Mouse (Mus musculus): Measurements from ENCODE around the gene Vps18. TPM values are rescaled to one million over a fixed set of nuclear protein-coding genes. Genes with fewer than 3 reads are reported as not detected.

Vps18 gene
- total RNA-seq, 1 experiment from 2014 or later, result 14.8 TPM

DNA sequence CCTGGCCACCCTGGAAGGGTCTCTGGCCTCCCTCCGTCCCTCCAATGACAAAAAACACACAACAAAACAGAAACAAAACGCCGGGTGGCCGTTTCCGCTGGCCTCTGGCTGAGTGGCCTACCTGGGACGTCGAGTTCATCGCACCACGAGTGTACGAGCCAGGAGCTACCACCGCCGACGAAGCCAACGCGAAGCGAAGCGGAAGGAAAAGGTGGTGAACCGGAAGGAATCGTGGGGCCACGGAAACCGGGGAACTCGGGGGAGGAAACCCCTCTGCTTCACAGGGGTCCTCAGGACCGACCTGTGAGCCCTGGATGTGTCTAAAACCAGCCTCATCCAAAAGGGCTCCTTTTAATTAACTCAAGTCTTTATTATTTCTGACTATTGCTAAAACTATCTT is 10.7 kb upstream of the Vps18 start:
- no peak for ATAC-seq (replicated peaks in 1 of 2; ENCODE audit: insufficient read depth in 1 of 2, low FRiP score in 2 of 2, low TSS enrichment in 1 of 2, low read depth in 1 of 2, poor library complexity in 2 of 2, severe bottlenecking in 2 of 2)

DNA sequence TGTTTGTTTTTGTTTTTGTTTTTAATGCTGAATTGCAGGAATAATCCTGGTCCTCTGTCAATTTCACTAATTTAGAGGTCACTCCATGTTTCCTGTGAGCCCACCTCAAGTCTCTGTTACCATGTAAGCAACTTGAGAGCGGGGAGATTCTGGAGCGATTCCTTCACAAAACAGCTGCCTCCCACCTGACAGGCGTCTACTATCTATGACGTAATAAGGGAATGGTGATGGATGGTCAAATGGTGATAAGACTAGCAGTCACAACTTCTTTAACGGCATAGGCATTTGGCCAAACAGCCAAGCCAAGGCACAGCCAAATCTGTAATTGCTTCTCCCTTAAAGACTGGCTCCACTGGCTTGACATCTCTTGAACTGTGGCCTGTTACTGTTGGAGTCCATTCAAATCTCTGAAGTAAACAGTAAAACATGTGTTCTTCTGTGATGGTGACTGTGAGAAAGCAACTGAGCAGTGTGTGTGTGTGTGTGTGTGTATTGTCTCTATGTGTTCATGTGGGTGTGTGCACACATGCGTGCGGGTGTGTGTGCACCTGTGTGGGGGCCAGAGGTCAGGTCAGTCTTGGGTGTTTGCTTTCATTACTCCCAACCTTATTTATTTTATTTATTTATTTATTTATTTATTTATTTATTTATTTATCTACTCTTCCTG is 6.5 kb upstream of the Vps18 start:
- no peak for ATAC-seq (replicated peaks in 1 of 2; ENCODE audit: insufficient read depth in 1 of 2, low FRiP score in 2 of 2, low TSS enrichment in 1 of 2, low read depth in 1 of 2, poor library complexity in 2 of 2, severe bottlenecking in 2 of 2)

DNA sequence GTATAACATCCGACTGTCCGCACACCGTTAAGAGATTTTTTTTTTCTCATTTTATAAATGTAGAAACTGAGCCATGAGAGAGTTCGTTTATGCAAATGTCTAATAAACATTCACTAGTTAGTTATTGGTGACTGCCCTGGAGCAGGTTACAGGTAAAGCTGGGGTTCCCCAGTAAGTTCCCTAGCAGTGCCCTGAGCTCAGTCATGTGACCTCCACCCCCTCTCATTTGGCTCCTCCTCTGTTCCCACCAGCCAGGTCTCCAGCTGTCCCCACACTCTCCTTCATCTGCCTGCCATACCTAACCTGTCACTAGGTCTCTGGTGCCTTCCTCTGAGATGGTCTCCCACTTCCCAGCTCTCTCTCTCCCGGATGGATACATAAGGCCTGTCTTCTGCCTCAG is 1.2 kb upstream of the Vps18 start:
- no peak for ATAC-seq (replicated peaks in 1 of 2; ENCODE audit: insufficient read depth in 1 of 2, low FRiP score in 2 of 2, low TSS enrichment in 1 of 2, low read depth in 1 of 2, poor library complexity in 2 of 2, severe bottlenecking in 2 of 2)

DNA sequence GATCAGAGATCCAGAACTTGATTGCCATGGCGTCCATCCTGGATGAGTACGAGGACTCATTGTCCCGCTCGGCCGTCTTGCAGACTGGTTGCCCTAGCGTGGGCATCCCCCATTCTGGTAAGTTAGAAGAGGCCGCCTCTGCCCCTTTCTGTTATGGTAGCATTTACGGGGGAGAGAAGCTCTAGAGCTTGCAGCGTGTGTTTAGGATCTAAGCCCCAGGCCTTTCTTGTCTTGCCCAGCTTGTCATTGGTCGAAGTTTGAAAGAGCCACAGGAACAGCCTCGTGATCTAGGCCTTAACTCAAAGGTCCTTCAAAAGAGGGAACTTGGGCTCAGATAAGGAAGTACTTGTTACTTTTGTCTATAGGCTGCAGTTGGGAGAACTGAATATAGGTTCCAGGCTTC is 475 bp downstream of the Vps18 start:
- peak; percentile 55 to 59 for ATAC-seq (replicated peaks in 1 of 2; ENCODE audit: insufficient read depth in 1 of 2, low FRiP score in 2 of 2, low TSS enrichment in 1 of 2, low read depth in 1 of 2, poor library complexity in 2 of 2, severe bottlenecking in 2 of 2)

DNA sequence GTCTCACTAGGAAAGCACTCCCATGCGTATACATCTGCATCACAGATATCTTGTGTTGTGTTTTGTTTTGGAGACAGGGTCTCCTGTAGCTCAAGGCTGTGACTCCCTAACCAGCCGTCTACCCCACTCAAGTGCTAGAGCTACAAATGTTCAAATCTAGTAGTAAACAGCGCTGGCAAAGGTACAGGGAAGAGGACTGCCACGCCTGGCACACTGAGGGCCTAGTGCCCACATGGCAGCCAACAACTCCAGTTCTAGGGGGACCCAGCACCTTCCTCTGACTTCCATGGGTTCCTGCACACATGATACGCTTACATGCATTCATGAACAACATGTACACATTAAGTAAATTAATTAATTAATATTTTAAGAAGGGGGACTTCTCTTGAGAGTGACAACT is 3.7 kb downstream of the Vps18 start:
- ATAC-seq (replicated peaks in 1 of 2; ENCODE audit: insufficient read depth in 1 of 2, low FRiP score in 2 of 2, low TSS enrichment in 1 of 2, low read depth in 1 of 2, poor library complexity in 2 of 2, severe bottlenecking in 2 of 2), result no peak

DNA sequence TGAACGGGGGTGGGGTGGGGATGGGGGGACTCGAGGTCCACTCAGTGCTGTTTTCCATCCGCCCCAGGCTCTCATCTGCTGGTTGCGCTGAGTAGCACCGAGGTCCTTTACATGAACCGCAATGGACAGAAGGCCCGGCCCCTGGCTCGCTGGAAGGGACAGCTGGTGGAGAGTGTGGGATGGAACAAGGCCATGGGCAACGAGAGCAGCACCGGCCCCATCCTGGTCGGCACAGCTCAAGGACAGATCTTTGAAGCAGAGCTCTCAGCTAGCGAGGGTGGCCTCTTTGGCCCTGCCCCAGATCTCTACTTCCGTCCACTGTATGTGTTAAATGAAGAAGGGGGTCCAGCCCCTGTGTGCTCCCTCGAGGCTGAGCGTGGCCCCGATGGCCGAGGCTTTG is 4.3 kb downstream of the Vps18 start:
- ATAC-seq (replicated peaks in 1 of 2; ENCODE audit: insufficient read depth in 1 of 2, low FRiP score in 2 of 2, low TSS enrichment in 1 of 2, low read depth in 1 of 2, poor library complexity in 2 of 2, severe bottlenecking in 2 of 2), result no peak

DNA sequence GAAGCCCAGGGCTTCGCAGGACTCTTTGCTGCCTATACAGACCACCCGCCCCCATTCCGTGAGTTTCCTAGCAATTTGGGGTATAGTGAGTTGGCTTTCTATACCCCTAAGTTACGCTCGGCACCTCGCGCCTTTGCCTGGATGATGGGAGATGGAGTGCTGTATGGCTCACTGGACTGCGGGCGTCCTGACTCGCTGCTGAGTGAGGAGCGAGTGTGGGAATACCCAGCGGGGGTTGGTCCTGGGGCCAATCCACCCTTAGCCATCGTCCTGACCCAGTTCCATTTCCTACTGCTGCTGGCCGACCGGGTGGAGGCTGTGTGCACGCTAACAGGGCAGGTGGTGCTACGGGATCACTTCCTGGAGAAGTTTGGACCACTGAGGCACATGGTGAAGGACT is 4.8 kb downstream of the Vps18 start:
- no peak for ATAC-seq (replicated peaks in 1 of 2; ENCODE audit: insufficient read depth in 1 of 2, low FRiP score in 2 of 2, low TSS enrichment in 1 of 2, low read depth in 1 of 2, poor library complexity in 2 of 2, severe bottlenecking in 2 of 2)

DNA sequence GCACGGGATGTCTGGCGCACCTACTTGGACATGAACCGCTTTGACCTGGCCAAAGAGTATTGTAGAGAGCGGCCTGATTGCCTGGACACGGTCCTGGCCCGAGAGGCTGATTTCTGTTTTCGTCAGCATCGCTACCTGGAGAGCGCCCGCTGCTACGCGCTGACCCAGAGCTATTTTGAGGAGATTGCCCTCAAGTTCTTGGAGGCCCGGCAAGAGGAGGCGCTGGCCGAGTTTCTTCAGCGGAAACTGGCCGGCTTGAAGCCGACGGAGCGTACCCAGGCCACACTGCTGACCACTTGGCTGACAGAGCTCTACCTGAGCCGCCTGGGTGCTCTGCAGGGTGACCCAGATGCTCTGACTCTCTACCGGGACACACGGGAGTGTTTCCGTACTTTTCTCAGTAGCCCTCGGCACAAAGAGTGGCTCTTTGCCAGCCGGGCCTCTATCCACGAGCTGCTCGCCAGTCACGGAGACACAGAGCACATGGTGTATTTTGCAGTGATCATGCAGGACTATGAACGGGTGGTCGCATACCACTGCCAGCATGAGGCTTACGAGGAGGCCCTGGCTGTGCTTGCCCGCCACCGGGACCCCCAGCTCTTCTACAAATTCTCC is 5.3 kb downstream of the Vps18 start:
- ATAC-seq (replicated peaks in 1 of 2; ENCODE audit: insufficient read depth in 1 of 2, low FRiP score in 2 of 2, low TSS enrichment in 1 of 2, low read depth in 1 of 2, poor library complexity in 2 of 2, severe bottlenecking in 2 of 2), result no peak

DNA sequence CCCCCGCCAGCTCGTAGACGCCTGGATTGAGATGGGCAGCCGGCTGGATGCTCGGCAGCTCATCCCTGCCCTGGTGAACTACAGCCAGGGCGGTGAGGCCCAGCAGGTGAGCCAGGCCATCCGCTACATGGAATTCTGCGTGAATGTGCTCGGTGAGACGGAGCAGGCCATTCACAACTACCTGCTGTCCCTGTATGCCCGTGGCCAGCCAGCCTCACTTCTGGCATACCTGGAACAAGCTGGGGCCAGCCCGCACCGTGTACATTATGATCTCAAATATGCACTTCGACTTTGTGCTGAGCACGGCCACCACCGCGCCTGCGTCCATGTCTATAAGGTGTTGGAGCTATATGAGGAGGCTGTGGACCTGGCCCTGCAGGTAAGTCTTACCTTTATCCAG is 5.9 kb downstream of the Vps18 start:
- no peak for ATAC-seq (replicated peaks in 1 of 2; ENCODE audit: insufficient read depth in 1 of 2, low FRiP score in 2 of 2, low TSS enrichment in 1 of 2, low read depth in 1 of 2, poor library complexity in 2 of 2, severe bottlenecking in 2 of 2)

DNA sequence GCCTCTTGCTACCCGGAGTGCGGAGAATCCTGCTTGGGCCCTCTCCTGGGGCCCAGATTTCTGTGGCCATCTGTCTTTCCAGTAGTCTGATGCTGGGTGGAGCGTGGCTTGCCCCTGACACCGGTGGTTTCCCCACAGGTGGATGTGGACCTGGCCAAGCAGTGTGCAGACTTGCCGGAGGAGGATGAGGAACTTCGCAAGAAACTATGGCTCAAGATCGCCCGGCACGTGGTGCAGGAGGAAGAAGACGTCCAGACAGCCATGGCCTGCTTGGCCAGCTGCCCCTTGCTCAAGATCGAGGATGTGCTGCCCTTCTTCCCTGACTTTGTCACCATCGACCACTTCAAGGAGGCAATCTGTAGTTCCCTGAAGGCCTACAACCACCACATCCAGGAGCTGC is 8.2 kb downstream of the Vps18 start:
- no peak for ATAC-seq (replicated peaks in 1 of 2; ENCODE audit: insufficient read depth in 1 of 2, low FRiP score in 2 of 2, low TSS enrichment in 1 of 2, low read depth in 1 of 2, poor library complexity in 2 of 2, severe bottlenecking in 2 of 2)

DNA sequence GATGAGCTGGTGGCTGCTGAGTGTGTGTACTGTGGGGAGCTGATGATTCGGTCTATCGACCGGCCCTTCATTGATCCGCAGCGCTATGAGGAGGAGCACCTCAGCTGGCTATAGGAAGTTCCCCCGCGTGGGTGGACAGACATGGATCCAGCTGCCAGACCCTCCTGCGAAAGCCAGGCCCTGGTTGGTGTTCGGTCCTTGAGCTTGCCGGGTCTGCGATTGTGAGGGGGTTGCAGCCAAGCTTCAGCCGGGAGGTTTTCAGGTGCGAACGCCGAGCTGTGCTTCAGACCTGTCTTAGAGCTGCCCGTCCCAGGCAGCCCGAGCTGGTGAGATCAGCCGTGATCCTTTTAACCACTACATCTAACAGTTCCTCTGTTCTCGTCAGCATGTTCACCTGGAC is 9.0 kb downstream of the Vps18 start:
- no peak for ATAC-seq (replicated peaks in 1 of 2; ENCODE audit: insufficient read depth in 1 of 2, low FRiP score in 2 of 2, low TSS enrichment in 1 of 2, low read depth in 1 of 2, poor library complexity in 2 of 2, severe bottlenecking in 2 of 2)

DNA sequence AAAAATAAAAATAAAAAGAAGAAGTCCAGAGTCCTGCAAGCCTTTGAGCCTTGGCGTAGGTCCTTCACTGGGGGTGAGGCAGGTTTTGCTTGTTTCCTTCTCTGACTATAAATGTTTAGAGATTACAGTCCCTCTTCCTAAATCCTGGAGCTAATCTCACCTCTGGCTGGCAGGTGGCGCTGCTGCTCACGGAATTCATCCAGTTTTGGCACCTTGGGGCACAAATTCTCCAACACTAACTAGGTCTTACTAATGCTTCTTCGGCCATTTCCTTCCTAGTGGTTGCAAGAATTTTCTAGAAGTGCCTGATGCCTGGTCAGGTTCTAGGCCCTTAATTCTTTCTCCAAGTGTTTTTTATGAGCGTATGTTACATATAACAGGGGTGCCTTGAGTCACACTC is 9.8 kb downstream of the Vps18 start:
- no peak for ATAC-seq (replicated peaks in 1 of 2; ENCODE audit: insufficient read depth in 1 of 2, low FRiP score in 2 of 2, low TSS enrichment in 1 of 2, low read depth in 1 of 2, poor library complexity in 2 of 2, severe bottlenecking in 2 of 2)

DNA sequence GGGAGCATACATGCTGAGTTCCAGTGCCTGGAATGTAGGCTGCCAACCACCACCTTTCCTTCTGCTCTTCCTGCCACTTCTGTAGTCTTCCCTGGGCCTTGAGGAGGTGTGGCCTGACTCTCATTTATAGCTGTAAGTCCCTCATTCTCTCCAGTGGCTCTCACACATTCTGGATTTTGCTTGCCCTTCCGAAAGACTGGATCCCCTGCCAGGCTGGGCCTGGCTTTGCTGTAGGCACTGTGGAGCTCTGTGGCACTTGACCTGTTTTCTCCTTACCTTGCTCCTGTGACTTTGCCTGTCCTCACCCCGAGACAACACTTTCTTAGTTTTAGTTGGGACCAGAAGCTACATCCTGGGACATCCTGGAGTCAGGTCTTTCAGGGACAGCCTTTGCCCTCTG is 10.3 kb downstream of the Vps18 start:
- ATAC-seq (replicated peaks in 1 of 2; ENCODE audit: insufficient read depth in 1 of 2, low FRiP score in 2 of 2, low TSS enrichment in 1 of 2, low read depth in 1 of 2, poor library complexity in 2 of 2, severe bottlenecking in 2 of 2), result no peak

DNA sequence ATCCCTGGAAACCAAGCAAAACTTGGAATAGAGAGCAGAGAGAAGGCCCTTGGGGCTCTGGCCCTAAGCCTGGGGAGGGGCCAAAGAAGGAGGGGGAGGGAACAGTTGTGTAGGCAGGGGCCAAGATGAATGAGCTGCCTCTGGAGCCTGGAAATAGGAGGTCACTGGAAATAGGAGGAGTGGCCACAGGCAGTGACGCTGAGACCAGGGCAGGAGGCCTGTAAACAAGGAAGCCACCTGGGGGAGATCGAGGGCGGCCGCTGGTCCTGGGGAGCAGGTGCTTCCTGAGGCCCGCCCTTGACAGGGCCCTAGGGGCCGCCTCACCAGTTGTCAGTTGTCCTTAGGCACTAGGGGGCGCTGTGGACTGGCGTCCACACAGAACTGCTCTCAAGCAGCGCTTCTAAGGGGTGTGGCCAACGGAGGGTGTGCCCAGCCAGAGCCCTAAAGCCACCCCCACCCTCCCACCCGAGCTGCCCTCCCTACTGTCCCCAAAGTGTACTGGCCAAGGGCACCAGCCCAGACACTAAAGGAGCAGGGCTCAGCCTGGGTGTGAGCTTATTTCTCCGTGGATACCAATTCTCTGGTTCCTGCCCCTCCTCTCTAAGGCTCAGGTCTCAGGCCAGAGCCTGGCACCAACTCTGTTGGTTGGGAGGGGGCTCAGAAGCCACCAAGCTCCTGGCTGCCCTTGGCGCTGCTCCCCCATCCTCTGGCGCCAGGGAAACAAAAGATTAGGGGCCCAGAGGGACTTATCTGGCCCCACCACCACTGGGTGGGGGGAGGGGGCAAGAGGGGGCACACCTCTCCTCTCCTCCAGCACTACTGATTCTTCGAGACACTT is 11.7 kb downstream of the Vps18 start:
- peak; percentile 87 to 94 for ATAC-seq (replicated peaks in 1 of 2; ENCODE audit: insufficient read depth in 1 of 2, low FRiP score in 2 of 2, low TSS enrichment in 1 of 2, low read depth in 1 of 2, poor library complexity in 2 of 2, severe bottlenecking in 2 of 2)

DNA sequence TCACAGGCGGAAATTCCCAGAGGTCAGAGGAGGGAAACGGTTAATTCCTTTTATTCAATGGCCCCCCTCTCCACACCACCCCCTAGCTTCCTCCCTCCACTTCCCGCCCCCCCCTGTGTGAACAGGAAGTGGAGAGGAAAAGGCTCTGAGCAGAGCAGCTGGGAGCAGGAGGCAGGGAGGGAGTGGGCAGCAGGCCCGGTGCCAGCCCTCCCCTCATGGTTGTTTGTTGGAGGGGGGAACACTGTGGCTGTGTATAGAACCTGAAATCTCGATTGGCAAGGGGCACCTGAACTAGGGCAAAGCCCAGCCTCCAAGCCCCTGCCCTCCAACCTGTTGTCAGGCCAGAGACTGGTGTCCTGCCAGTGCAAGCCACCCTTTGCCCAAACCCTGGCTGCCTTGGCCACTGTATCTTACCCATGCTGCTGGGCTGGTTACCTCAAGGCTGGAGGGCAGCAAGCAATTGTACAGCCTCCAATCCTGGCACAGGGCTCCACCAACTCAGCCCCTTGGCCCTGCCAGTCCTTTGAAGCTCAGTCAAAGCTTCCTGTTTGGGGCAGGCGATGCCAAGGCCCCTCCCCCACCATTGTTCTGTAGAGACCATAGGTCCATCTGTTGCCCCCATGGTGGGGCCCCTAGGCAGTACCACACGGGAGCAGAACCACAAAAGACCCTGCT is 12.4 kb downstream of the Vps18 start:
- no peak for ATAC-seq (replicated peaks in 1 of 2; ENCODE audit: insufficient read depth in 1 of 2, low FRiP score in 2 of 2, low TSS enrichment in 1 of 2, low read depth in 1 of 2, poor library complexity in 2 of 2, severe bottlenecking in 2 of 2)

DNA sequence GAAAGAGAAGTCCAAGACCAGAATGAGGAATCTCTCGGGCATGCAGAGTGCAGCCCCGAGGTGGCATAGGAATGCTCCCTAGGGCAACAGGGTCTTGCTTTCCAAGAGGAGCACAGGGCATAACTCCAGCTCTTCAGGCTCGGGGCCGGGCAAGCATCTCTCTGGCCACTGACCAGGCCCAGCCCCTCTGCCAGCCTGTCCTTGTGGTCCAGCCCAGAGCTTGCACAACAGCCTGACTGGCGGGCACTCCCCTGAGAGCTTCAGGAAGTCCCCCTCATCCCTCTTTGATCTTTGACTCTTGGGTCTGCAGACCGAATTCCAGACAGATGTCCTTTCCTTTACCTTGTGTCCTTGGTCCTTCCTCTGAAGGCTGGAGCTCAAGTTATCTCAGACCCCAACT is 14.3 kb downstream of the Vps18 start:
- no peak for ATAC-seq (replicated peaks in 1 of 2; ENCODE audit: insufficient read depth in 1 of 2, low FRiP score in 2 of 2, low TSS enrichment in 1 of 2, low read depth in 1 of 2, poor library complexity in 2 of 2, severe bottlenecking in 2 of 2)

DNA sequence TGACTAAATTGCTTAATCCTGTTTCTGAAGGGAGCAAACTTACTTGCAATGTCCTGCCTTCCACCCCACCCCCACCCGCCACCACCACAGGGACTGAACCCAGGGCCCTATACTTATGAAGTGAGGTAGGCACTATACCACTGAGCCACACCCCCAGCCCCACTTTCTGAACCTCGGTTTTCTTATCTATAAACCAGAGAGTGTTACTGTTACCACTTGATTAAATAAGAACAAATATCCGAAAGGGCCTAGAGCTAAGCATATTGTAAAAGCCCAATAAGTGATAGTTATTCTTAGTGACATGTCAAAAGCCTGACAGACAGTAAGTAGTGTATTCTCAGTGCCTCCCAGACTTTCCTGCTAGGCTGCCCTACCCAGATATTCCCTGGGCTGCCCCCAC is 15.9 kb downstream of the Vps18 start:
- ATAC-seq (replicated peaks in 1 of 2; ENCODE audit: insufficient read depth in 1 of 2, low FRiP score in 2 of 2, low TSS enrichment in 1 of 2, low read depth in 1 of 2, poor library complexity in 2 of 2, severe bottlenecking in 2 of 2), result no peak

DNA sequence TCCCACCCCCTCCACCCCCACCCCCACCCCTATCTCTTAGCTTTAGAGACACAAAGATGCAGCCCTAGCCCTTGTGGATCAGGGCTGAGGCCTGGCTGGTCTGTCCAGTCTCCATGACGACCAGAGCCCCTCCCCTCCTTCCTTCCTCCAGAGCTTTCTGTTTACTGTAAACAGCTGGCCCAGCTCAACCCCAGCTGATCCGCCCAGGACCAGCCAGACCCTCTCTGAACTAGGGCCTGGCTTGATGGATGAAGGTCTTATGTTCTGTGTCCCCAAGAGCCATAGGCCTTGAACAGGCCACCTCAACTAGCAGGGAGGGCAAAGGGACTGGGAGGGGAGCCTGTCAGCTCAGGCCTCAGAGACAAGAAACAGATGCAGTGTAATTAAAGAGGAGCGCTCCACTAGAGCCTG is 16.3 kb downstream of the Vps18 start:
- ATAC-seq (replicated peaks in 1 of 2; ENCODE audit: insufficient read depth in 1 of 2, low FRiP score in 2 of 2, low TSS enrichment in 1 of 2, low read depth in 1 of 2, poor library complexity in 2 of 2, severe bottlenecking in 2 of 2), result no peak

Data from hematopoietic stem cell, adult 5-6 weeks (primary cell).